Comparison of ENCODE assay signal across 9 mouse cellular contexts in the genomic region with DNA sequence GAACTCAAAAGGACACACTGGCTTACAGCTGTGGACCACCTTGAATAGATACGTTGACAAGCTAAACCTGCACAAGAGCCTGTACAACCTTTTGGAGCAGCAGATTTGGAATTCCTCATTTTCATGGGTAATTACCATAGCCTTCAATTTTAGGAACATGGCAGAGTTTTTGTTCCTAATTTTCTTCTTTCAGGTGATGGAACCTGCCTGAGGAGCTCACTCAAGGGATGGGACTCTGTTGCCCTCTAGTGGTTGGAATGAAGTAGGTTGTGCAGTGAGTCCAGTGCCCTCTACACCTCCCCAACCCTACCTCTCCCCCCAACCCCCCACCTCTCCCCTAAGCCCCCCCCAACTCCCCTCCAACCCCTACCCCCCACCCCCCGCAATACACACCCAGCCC.
DNase-seq lines count a peak whose midpoint lies in the region; ATAC-seq lines count a peak whose summit lies in the region.
"Had no signal": no experiment of that assay in that cellular context is flagged by ENCODE, and none has a peak within 500 bp of the region (broad histone marks: within the 10 kb centered on the region; RNA-seq: fewer than 3 reads in every experiment).

No protein-coding gene starts in this region.

- H3K9ac ChIP-seq in forebrain, embryonic 11.5 days (ENCODE audit: low read length), result no peak overlapping the region
- H3K9ac ChIP-seq in forebrain, embryonic 16.5 days (replicated peaks; ENCODE audit: low read depth, low read length), result no peak overlapping the region
- H3K9ac ChIP-seq: liver, embryonic 15.5 days had no signal

- H3K36me3 ChIP-seq in forebrain, embryonic 11.5 days (ENCODE audit: control insufficient read depth, insufficient read depth, low read length), result no peaks in the 10 kb centered on the region
- H3K36me3 ChIP-seq in forebrain, embryonic 10.5 days (replicated peaks), result no peaks in the 10 kb centered on the region
- H3K36me3 ChIP-seq in forebrain, embryonic 16.5 days (ENCODE audit: control insufficient read depth, insufficient read depth), result no peaks in the 10 kb centered on the region
- H3K36me3 ChIP-seq: liver, embryonic 15.5 days had no signal

- no peak overlapping the region for H3K27ac ChIP-seq in forebrain, embryonic 11.5 days (ENCODE audit: low read depth, low read length)
- no peak overlapping the region for H3K27ac ChIP-seq in forebrain, embryonic 10.5 days
- no peak overlapping the region for H3K27ac ChIP-seq in forebrain, embryonic 16.5 days (ENCODE audit: low read length)
- H3K27ac ChIP-seq: liver, embryonic 15.5 days had no signal

- WGBS in forebrain, embryonic 11.5 days, result 64% methylated on average over 2 of the region's 2 CpGs
- 73% methylated on average over 2 of the region's 2 CpGs for WGBS in forebrain, embryonic 10.5 days
- 64% methylated on average over 2 of the region's 2 CpGs for WGBS in forebrain, embryonic 16.5 days

- H3K4me1 ChIP-seq in forebrain, embryonic 11.5 days (replicated peaks; ENCODE audit: control insufficient read depth, insufficient read depth, low read length), result no peaks in the 10 kb centered on the region
- H3K4me1 ChIP-seq in forebrain, embryonic 10.5 days, result peaks cover under 1% of the 10 kb centered on the region; the same call in 1 of the 2 replicates
- no peaks in the 10 kb centered on the region for H3K4me1 ChIP-seq in forebrain, embryonic 16.5 days (replicated peaks; ENCODE audit: control insufficient read depth, insufficient read depth, low read length)
- H3K4me1 ChIP-seq: liver, embryonic 15.5 days had no signal

- no peak for DNase-seq in forebrain, embryonic 11.5 days (ENCODE audit: low spot score)
- no peak for DNase-seq in forebrain, embryonic 10.5 days (ENCODE audit: extremely low spot score, low spot score)
- peak; percentile 19 to 38 for DNase-seq in right cerebral cortex, adult 2 months (ENCODE audit: low spot score in 2 of 2)
- no peak for DNase-seq in right cerebral cortex, postnatal 4 days
- DNase-seq in retina, embryonic 14.5 days (ENCODE audit: low spot score), result peak; percentile 51
- DNase-seq in spleen, postnatal 36 days (ENCODE audit: low spot score in 2 of 2), result no peak
- DNase-seq in urinary bladder, adult 2 months (ENCODE audit: low spot score), result no peak

- no peaks in the 10 kb centered on the region for H3K9me3 ChIP-seq in forebrain, embryonic 11.5 days (ENCODE audit: control insufficient read depth, low read length)
- no peaks in the 10 kb centered on the region for H3K9me3 ChIP-seq in forebrain, embryonic 10.5 days
- H3K9me3 ChIP-seq in forebrain, embryonic 16.5 days (ENCODE audit: control insufficient read depth, low read length), result no peaks in the 10 kb centered on the region
- H3K9me3 ChIP-seq: liver, embryonic 15.5 days had no signal

- ATAC-seq in forebrain, embryonic 11.5 days (replicated peaks; ENCODE audit: low FRiP score), result peak; percentile 33; the same call in 1 of the 2 replicates
- ATAC-seq in forebrain, embryonic 16.5 days, result peak; percentile 47; the same call in 1 of the 2 replicates

- no peak overlapping the region for H3K4me2 ChIP-seq in forebrain, embryonic 11.5 days (ENCODE audit: low read depth, low read length, severe bottlenecking)
- H3K4me2 ChIP-seq in forebrain, embryonic 16.5 days (ENCODE audit: low read length), result no peak overlapping the region
- H3K4me2 ChIP-seq: liver, embryonic 15.5 days had no signal

- no peak overlapping the region for H3K4me3 ChIP-seq in forebrain, embryonic 11.5 days (ENCODE audit: low read depth, low read length)
- H3K4me3 ChIP-seq in forebrain, embryonic 10.5 days, result no peak overlapping the region
- no peak overlapping the region for H3K4me3 ChIP-seq in forebrain, embryonic 16.5 days (replicated peaks; ENCODE audit: low read length)
- H3K4me3 ChIP-seq: liver, embryonic 15.5 days had no signal

- no peaks in the 10 kb centered on the region for H3K27me3 ChIP-seq in forebrain, embryonic 11.5 days (ENCODE audit: control insufficient read depth, insufficient read depth, low read length)
- H3K27me3 ChIP-seq in forebrain, embryonic 10.5 days (ENCODE audit: poor library complexity, severe bottlenecking), result no peaks in the 10 kb centered on the region
- no peaks in the 10 kb centered on the region for H3K27me3 ChIP-seq in forebrain, embryonic 16.5 days (replicated peaks; ENCODE audit: control insufficient read depth, insufficient read depth, low read length)
- H3K27me3 ChIP-seq: liver, embryonic 15.5 days had no signal

Comparison
In these comparisons a context has a peak if more than half of its experiments do, and no peak if none do; other contexts are left out.
1. DNase-seq: peak in right cerebral cortex, adult 2 months (2 of 2) and retina, embryonic 14.5 days (single experiment); none in forebrain, embryonic 11.5 days (single experiment), forebrain, embryonic 10.5 days (single experiment), right cerebral cortex, postnatal 4 days (single experiment), spleen, postnatal 36 days (0 of 2) and urinary bladder, adult 2 months (single experiment).